Mouse (Mus musculus): ENCODE measurements around the gene Rab27a. TPM values are rescaled to one million over a fixed set of nuclear protein-coding genes. Genes with fewer than 3 reads are reported as not detected.

Gene Rab27a
- polyA plus RNA-seq, 1 experiment from 2014 or later, result 8.8 TPM

DNA sequence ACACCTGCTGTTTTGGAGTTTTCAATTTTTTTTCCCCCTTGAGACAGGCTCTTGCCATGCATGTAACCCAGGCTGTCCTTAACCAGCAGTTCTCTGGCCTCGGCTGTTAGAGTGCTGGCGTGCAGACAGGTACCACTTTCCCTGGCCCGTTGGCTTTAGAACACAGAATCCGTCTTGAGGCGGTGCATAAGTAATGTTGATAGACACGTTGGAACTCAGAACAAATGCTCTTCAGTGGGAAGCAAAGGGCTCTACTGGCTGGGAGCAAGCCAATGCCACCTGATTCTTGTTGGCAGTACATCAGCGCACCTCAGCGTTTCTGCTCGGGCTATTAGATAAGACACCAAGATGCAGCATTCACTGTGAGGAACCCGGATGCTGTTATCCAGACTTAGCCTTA lies 24.8 kb upstream of the Rab27a start:
- Histone ChIP-seq H3K4me1 (no peaks in the 10 kb centered on the region), H3K27ac (no peak overlapping the region), H3K36me3 (peaks cover 78% of the 10 kb centered on the region), H3K4me3 (no peak overlapping the region), H3K27me3 (no peaks in the 10 kb centered on the region), H3K9me3 (no peaks in the 10 kb centered on the region), H3K9ac (no peak overlapping the region), H3K4me2 (replicated peaks) (no peak overlapping the region)
- WGBS, result 92% methylated on average over 10 of the region's 10 CpGs
- ATAC-seq (ENCODE audit: low FRiP score, low read depth), result no peak

GRCm38 (mm10) chr9:73020566-73021097 lies 24.0 kb upstream of the Rab27a start:
- H3K27me3 ChIP-seq, result no peaks in the 10 kb centered on the region
- no peak for ATAC-seq (ENCODE audit: low FRiP score, low read depth)
- no peak overlapping the region for H3K27ac ChIP-seq
- H3K36me3 ChIP-seq, result peaks cover 74% of the 10 kb centered on the region
- peaks cover 1% of the 10 kb centered on the region for H3K4me1 ChIP-seq
- H3K4me2 ChIP-seq (replicated peaks), result no peak overlapping the region
- H3K9ac ChIP-seq, result no peak overlapping the region
- WGBS, result 88% methylated on average over 5 of the region's 5 CpGs
- no peaks in the 10 kb centered on the region for H3K9me3 ChIP-seq
- H3K4me3 ChIP-seq, result no peak overlapping the region

DNA sequence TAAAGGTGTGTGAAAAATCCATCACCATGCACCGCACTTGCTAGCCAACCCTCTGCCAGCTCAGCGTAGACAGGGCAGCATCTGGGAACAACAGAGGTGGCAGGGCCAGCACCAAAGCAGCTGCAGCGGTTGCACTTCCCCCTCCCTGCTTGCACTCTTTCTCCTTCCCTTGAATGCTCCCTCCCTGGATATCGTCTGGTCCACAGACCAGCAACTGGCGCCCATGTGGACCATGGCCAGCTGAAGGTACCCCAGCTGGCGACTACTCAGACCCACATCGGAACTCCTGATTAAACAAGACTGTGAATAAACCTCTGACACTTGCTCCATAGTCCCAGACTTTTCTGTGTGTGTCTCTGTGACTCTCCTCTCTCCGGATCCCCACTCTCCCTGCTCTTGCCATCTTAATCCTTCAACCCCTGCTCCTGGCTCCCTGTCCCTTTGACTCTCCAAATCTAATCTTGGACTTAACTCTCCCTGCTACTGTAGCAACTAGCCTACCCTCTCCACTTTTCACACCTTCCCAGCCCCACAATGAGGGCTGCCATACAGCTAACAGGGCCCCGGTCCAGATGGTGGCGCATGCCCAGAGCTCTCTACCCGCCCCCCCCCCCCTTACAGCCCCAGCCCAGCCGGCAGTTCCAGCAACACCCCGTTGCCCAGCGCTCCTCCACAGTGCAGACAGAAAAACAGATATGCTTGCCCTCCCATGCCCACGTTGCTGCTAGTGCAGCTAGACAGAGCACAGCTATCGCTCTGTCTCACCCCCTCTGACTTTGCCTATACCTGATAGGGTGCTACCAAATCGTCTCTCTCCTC lies 18.6 kb upstream of the Rab27a start:
- WGBS, result 21% methylated on average over 16 of the region's 17 CpGs
- Histone ChIP-seq H3K27me3 (no peaks in the 10 kb centered on the region), H3K36me3 (peaks cover 45% of the 10 kb centered on the region), H3K4me3 (peak overlapping the region; percentile 26), H3K4me2 (replicated peaks) (peak overlapping the region; percentile 54), H3K9me3 (no peaks in the 10 kb centered on the region), H3K9ac (no peak overlapping the region), H3K27ac (peak overlapping the region; percentile 29; the same call in 1 of the 2 replicates), H3K4me1 (peaks cover 11% of the 10 kb centered on the region)
- ATAC-seq (ENCODE audit: low FRiP score, low read depth), result peak; percentile 78; the same call in 1 of the 2 replicates

DNA sequence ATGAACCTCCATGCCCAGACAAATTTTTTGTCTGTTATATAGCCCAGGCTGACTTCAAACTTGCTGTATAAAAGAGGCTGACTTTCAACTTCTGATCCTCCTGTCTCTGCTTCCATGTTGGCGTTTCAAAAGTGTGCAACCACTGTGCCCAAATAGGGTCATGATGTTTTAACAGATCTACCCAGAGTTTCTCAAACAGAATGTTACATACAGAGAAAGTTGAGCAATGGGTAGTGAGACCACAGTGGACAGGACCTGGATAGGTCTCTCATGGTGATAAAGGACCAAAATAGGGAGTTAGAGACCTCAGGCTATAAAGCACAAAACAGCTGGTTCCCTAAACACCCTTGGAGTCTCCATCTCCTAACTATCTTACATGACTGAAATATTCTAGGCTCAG lies 14.2 kb upstream of the Rab27a start:
- Histone ChIP-seq H3K27me3 (no peaks in the 10 kb centered on the region), H3K4me2 (replicated peaks) (no peak overlapping the region), H3K9ac (no peak overlapping the region), H3K27ac (no peak overlapping the region), H3K4me3 (no peak overlapping the region), H3K9me3 (no peaks in the 10 kb centered on the region), H3K4me1 (peaks cover 11% of the 10 kb centered on the region), H3K36me3 (peaks cover 54% of the 10 kb centered on the region)
- WGBS, result 96% methylated on average over 1 of the region's 1 CpGs
- ATAC-seq (ENCODE audit: low FRiP score, low read depth), result no peak

DNA sequence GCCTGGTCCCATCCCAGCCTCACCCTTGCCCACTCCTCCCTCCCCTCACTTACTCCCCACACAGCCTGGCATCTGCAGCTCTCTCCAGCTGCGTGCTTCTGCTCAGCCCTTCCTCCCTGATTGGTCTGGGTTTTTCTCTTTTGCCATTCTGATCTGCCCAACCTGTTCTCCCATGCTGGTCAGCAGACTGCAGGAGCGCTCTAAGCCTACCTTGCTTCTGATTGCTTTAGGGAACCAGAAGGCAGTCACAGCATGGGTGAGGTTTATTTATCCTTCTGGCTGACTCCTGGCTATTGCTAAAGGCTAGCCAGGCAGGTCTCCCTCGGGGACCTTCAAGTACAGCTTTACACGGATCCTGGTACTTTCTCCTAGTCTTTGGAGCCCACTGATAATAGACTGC lies 13.2 kb upstream of the Rab27a start:
- whole genome bisulfite sequencing, result 69% methylated on average over 4 of the region's 4 CpGs

DNA sequence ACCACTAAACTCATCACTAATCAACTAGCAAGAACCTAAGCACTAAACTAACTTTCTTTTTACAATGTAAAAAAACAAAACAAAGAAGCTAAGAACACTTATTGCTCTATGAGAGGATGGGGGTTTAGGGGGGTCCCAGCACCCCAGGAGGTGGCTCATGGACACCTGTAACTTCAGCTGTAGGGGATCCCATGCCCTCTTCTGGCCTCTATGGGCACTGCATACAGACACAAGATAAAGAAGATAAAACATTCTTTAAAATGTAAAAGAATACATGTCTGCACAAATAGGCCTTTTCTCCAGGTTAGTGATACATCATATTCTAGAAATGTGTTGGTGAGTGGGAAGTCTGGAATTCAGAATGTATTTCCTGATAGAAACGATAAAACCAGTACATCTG lies 11.2 kb upstream of the Rab27a start:
- Histone ChIP-seq H3K4me1 (peaks cover 2% of the 10 kb centered on the region), H3K4me2 (replicated peaks) (no peak overlapping the region), H3K27ac (no peak overlapping the region), H3K27me3 (no peaks in the 10 kb centered on the region), H3K4me3 (no peak overlapping the region), H3K9ac (no peak overlapping the region), H3K9me3 (no peaks in the 10 kb centered on the region), H3K36me3 (peaks cover 61% of the 10 kb centered on the region)
- ATAC-seq (ENCODE audit: low FRiP score, low read depth), result no peak
- 91% methylated on average over 1 of the region's 1 CpGs for WGBS

More for the DNA sequence above, 13.2 kb upstream of the Rab27a start:
- Histone ChIP-seq H3K27me3 (no peaks in the 10 kb centered on the region), H3K9ac (no peak overlapping the region), H3K4me1 (0 out of 2 replicates have a peak, but pooled peaks cover 2% of the 10 kb centered on the region), H3K27ac (no peak overlapping the region), H3K36me3 (peaks cover 62% of the 10 kb centered on the region), H3K9me3 (no peaks in the 10 kb centered on the region), H3K4me3 (no peak overlapping the region), H3K4me2 (replicated peaks) (no peak overlapping the region)
- ATAC-seq (ENCODE audit: low FRiP score, low read depth), result no peak

DNA sequence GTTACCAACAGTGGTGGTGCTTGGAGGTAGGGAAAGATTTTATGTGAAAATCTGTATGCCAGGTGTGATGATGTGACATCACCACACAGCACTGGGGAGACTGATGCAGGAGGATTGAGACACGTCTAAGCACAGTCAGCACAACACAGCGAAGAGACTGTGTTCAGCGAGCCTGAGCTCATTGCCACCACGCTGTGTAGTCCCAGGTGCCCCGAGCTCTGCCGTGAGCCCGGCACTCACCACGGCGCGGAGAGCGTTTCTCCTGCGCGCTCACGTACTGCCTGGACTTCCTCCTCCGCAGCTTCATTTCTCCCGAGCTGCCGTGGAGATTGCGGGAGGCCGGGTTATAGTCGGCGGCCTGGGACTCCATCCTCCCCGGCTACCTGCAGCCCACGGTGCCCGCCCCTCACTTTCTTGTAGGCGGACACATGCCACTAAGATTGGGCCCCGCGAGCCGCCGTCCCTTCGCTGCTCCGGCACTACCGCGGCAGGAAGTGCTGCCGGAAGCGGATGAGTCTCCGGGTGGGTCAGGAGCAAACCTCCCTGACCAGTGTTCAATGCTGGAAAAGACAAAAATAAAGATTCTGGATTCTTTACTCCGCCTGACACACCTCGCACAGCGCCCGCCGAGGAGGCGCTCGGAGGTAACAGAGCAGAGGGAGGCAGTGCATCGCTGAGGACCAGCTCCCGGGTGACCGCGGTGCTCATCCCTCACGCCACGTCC lies 5.3 kb upstream of the Rab27a start:
- Histone ChIP-seq H3K27me3 (no peaks in the 10 kb centered on the region), H3K9ac (peak overlapping the region; percentile 73), H3K4me2 (replicated peaks) (peak overlapping the region; percentile 88), H3K36me3 (peaks cover 9% of the 10 kb centered on the region), H3K4me1 (peaks cover 19% of the 10 kb centered on the region), H3K9me3 (no peaks in the 10 kb centered on the region), H3K27ac (peak overlapping the region; percentile 93), H3K4me3 (peak overlapping the region; percentile 79)
- ATAC-seq (ENCODE audit: low FRiP score, low read depth), result peak; percentile 89
- under 1% methylated on average over 49 of the region's 49 CpGs for WGBS

- H3K9me3 ChIP-seq, result no peaks in the 10 kb centered on the region
- peak within 1 kb of the TSS; percentile 73 for H3K9ac ChIP-seq
- peak within 1 kb of the TSS; percentile 79 for H3K4me3 ChIP-seq
- WGBS, result 31% methylated on average over 6 of the region's 6 CpGs
- ATAC-seq (ENCODE audit: low FRiP score, low read depth), result no peak
- H3K4me1 ChIP-seq, result peaks cover 26% of the 10 kb centered on the region
- H3K27ac ChIP-seq, result peak within 1 kb of the TSS; percentile 93
- H3K27me3 ChIP-seq, result no peaks in the 10 kb centered on the region
- peak within 1 kb of the TSS; percentile 88 for H3K4me2 ChIP-seq (replicated peaks)
- peaks cover 9% of the 10 kb centered on the region for H3K36me3 ChIP-seq
These were observed 4.6 kb upstream of the Rab27a start, which contains the start of gene Pigb for GRCm38 (mm10) chr9:73040080-73040479. Pigb (minus strand) TSS chr9:73040378.

DNA sequence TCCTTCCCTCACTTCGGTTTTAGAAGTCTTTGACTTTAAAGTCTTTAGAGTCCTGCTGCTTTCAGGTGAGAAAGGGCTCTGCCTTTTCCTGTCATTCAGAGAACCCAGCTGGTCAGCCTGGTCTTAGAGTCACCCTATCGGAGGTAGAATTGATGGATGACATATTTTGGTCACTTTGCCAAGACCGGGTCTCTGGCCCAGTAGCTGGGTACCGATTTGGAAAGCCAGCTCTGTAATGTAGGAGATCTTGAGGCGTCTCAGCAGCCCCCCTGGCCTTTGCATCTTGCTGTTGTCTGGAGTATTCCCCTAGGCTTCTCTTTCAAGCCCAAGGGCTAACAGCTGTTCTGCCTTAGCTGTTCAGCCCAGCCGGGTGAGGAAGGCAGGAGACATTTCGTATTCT lies 550 bp downstream of the Rab27a start:
- Histone ChIP-seq H3K27me3 (no peaks in the 10 kb centered on the region), H3K36me3 (no peaks in the 10 kb centered on the region), H3K4me2 (replicated peaks) (peak overlapping the region; percentile 91), H3K9me3 (no peaks in the 10 kb centered on the region), H3K9ac (peak overlapping the region; percentile 74), H3K4me3 (peak overlapping the region; percentile 59), H3K27ac (no peak overlapping the region), H3K4me1 (peaks cover 27% of the 10 kb centered on the region)
- ATAC-seq (ENCODE audit: low FRiP score, low read depth), result no peak
- 4% methylated on average over 7 of the region's 7 CpGs for WGBS

DNA sequence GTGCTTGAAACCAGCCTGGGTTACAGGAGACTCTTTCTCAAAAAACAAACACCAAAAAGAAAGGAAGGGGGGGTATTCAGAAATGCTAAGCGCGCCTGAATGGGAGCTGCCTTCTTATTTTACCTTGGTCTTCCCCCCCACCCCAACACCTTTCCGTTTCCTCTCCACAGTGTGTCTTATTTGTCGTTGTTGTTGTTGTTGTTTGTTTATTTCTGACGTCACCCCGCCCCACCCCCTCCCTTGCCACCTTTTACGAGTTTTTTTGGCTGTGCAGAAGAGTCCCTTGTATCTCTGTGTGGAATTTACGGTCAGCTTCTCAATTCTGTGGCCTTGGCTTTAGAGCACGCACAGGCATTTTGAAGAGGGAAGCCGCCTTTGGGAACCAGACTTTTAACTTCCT lies 1.1 kb downstream of the Rab27a start:
- Histone ChIP-seq H3K27me3 (no peaks in the 10 kb centered on the region), H3K9ac (peak overlapping the region; percentile 74), H3K9me3 (no peaks in the 10 kb centered on the region), H3K27ac (no peak overlapping the region), H3K4me2 (replicated peaks) (peak overlapping the region; percentile 91), H3K4me3 (peak overlapping the region; percentile 59), H3K36me3 (no peaks in the 10 kb centered on the region), H3K4me1 (peaks cover 27% of the 10 kb centered on the region)
- ATAC-seq (ENCODE audit: low FRiP score, low read depth), result no peak
- 60% methylated on average over 10 of the region's 10 CpGs for WGBS

DNA sequence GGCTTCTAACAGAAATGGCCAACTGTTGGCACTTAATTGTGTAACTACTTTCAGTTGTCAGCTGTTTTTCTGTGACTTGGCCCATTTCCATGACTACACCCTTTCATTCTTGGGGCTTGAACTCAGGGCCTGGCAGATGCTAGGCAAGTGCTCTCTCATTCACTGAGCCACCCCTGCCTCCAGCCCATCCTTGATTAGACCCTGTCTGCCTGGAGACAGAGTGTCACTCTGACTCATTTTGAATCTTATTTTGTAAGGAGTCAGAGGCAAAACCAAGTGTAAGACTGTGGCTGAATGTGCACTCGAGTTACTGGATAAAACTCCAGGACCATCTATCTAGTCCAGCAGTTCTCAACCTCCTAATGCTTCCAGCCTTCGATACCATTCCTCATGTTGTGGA lies 3.3 kb downstream of the Rab27a start:
- no peaks in the 10 kb centered on the region for H3K9me3 ChIP-seq
- no peak for ATAC-seq (ENCODE audit: low FRiP score, low read depth)
- H3K27ac ChIP-seq, result no peak overlapping the region
- peaks cover 29% of the 10 kb centered on the region for H3K4me1 ChIP-seq
- no peak overlapping the region for H3K4me2 ChIP-seq (replicated peaks)
- no peak overlapping the region for H3K9ac ChIP-seq
- H3K36me3 ChIP-seq, result no peaks in the 10 kb centered on the region
- H3K27me3 ChIP-seq, result no peaks in the 10 kb centered on the region
- no peak overlapping the region for H3K4me3 ChIP-seq
- 88% methylated on average over 2 of the region's 2 CpGs for WGBS

GRCm38 (mm10) chr9:73048927-73049326 lies 4.3 kb downstream of the Rab27a start:
- Histone ChIP-seq H3K27me3 (no peaks in the 10 kb centered on the region), H3K4me1 (peaks cover 29% of the 10 kb centered on the region), H3K9ac (no peak overlapping the region), H3K4me3 (no peak overlapping the region), H3K36me3 (no peaks in the 10 kb centered on the region), H3K4me2 (replicated peaks) (no peak overlapping the region), H3K27ac (no peak overlapping the region), H3K9me3 (no peaks in the 10 kb centered on the region)
- WGBS, result 15% methylated on average over 4 of the region's 4 CpGs
- no peak for ATAC-seq (ENCODE audit: low FRiP score, low read depth)
